Mouse (Mus musculus) splenic B cell, adult 2 months (primary cell): ENCODE data around the gene Dmrta2.

ENCODE experiments used
- DNase-seq: peaks from one replicate; pipeline ENCODE4 v3.0.0-alpha.2; 2011; ENCODE audit warnings: low read depth, low spot score
- H3K27me3 ChIP-seq: 2 replicates; pipeline ENCODE4 v1.6.1; 2012; ENCODE audit warnings: mild to moderate bottlenecking, low read length, moderate library complexity, mixed read lengths; ENCODE audit not compliant: control insufficient read depth, poor library complexity, insufficient read depth, severe bottlenecking
- H3K36me3 ChIP-seq: 2 replicates; pipeline ENCODE4 v1.6.1; 2012; ENCODE audit warnings: mild to moderate bottlenecking, low read length, moderate library complexity, mixed read lengths; ENCODE audit not compliant: control insufficient read depth, poor library complexity, insufficient read depth, severe bottlenecking

The Dmrta2 gene

DNA sequence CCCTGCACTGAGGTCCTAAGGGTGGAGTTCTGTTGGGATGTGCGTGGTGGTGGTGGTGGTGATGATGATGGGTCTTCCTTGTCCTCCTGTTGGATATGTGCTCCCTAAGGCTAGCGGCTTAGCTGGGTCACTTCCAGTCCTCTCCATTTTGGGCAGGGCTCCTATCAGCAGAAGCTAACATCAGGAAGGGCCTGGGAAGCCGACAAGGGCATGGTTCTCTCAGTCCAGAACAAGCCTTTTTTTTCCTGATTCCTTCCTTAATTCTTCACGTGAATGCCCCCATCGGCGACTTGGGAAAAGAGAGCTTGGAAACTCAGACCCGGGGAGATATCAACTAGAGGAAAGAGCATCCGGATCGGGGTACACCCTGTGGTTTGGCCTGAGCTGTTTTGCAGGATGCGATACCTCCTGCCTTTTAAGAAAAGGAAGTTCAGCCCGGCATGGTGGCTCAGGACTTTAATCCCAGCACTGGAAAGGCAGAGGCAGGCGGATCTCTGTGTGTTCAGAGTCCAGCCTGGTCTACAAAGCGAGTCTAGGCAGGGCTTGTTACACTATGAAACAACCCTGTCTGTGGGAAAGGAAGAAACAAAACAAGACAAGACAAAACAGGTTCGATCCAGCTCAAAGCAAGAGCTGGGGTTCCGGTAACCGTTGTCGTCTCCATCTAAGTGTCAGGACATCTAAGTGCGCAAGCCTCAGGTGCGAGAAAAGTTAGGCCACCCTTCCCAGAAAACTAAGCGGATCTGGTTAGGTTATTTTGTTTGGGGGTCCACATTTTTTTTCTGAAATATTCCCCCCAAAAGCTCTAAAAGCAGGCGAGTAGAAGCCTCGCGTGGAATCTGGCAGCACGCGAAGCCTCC, 2.2 kb upstream of the Dmrta2 start:
- H3K27me3 ChIP-seq: no peaks in the 10 kb centered on the region; the same call in none of the 2 replicates
- DNase-seq: no peak

DNA sequence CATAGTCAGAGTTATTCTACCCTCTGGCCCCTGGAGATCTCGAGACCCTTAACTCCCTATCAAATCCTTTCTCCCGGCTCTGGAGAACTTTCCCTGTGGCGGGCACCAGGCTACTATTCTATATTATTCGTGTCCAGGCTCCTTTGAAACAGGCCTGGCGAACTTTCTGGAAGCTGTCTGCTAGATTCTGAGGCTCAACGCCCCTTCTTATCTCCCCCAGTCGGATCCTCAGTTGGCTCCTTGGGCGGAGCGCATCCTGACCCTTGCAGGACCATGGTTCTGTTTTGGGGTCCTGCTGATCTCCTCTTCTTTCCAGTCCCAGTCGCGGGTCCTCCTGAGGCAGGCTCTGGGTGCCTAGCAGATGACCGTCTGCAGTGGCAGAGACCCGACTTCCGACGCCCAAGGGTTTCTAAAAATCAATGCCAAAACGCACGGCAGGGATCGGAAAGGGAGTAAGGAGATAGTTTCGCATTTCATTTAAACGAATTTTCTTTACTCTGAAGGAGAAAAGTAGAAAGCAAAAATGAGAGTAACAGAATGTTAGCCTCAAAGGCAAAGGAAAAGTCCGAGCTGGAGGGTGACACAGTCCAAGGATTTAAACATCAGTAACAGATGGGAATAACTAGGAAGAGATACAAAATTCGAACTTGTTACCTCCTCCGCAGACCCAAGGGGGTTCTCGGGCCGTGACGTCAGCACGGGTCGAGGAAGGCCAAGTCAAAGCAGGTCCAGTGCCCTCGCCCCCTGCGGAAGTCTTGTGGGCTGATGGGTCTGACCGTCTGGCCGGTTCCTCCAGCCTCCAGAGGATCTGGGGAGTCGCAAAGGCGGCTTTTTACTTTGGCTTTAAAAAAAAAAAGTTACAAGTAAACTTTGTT, 1.3 kb upstream of the Dmrta2 start:
- DNase-seq: no peak
- no peaks in the 10 kb centered on the region; the same call in none of the 2 replicates for H3K27me3 ChIP-seq
- H3K36me3 ChIP-seq: no peaks in the 10 kb centered on the region

More for the DNA sequence above, 2.2 kb upstream of the Dmrta2 start:
- H3K36me3 ChIP-seq: no peaks in the 10 kb centered on the region

DNA sequence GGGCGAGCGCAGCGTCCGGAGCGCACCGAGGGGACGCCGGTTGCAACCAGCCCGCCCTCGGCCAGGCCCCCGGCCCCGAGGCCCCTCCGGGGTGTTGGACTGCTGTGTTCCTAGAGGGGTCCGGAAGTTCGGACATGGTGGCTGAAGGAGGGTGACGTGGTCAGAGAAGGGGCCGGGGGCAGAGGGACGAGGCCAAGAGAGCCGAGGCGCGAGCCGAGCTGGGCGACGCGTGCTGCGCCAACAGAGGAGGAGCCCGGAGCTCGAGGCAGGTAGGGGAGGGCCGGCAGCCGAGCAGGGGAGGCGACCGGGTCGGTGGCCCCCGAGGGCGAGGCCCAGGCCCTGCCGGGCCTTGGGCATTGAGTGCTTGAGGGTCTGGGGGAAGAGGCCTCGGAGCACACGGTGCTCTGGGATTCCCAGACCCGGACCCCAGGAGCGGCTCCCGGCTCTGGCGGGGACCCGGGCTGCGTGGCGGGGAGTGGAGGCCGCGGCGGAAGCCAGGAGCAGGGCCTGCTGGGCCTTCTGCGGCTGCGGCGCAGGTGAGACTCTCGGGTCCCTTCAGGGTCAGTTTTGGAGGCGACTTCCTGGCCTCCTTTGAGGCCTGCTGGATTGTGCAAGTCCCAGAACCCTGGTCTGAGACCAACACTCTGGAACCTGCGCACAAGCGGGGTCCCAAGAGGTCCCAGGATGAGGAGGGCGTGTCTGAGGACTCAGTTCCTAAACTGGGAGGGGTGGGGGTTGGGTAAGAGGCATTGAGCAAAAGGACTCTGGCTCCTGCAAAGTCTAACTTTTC, 410 bp downstream of the Dmrta2 start:
- no peaks in the 10 kb centered on the region; the same call in none of the 2 replicates for H3K27me3 ChIP-seq
- DNase-seq: no peak
- no peaks in the 10 kb centered on the region for H3K36me3 ChIP-seq

DNA sequence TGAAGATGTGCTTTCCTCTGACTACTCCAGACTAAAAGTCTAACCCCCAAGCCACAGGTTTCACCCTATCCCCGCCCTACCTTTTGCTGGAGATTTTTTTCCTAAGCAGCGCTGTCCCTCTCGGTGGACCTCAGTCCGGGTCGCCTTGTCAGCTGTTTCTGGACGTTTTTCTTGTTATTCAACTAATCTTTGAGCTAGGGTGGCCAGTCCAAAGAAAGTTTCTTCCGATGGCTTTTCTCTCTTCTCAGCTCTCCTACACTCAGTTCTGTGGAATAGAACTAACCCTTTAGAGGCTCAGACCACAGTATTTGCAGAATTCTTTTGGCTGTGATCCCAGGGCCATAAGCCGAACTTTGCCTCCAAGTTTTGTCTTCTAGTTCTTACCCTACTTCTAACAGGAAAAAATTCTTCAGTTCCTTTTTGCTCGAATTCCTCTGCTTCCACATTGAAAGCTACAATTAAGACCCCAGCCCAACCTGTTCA, 1.0 kb downstream of the Dmrta2 start:
- no peaks in the 10 kb centered on the region for H3K36me3 ChIP-seq
- DNase-seq: no peak
- H3K27me3 ChIP-seq: no peaks in the 10 kb centered on the region; the same call in none of the 2 replicates

DNA sequence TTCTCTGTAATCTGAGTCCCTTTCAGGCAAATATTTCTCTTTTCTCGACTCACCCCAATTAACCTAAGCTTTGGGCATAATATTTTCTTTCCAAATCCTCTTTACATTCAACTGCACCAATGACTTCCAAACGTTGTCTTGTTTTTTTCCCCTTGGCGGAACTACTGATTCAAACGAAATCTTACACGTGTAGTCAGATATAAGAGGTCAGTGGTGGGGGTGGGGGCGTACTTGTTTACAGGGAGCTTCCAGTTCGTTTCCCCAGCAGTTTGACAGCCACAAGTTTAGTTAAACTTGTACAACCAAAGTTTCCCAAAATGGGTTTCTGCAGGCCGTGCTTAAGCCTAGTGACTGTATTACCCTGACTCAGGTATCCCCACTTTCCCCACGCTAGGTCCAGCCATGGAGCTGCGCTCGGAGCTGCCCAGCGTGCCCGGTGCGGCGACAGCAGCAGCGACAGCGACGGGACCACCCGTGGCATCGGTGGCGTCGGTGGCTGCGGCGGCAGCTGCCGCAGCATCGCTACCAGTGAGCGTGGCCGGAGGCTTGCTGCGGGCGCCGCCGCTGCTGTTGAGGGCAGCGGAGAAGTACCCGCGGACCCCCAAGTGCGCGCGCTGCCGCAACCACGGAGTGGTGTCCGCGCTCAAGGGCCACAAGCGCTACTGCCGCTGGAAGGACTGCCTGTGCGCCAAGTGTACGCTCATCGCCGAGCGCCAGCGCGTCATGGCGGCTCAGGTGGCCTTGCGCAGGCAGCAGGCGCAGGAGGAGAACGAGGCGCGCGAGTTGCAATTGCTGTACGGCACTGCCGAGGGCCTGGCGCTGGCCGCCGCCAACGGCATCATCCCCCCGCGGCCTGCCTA, 1.8 kb downstream of the Dmrta2 start:
- no peak for DNase-seq

DNA sequence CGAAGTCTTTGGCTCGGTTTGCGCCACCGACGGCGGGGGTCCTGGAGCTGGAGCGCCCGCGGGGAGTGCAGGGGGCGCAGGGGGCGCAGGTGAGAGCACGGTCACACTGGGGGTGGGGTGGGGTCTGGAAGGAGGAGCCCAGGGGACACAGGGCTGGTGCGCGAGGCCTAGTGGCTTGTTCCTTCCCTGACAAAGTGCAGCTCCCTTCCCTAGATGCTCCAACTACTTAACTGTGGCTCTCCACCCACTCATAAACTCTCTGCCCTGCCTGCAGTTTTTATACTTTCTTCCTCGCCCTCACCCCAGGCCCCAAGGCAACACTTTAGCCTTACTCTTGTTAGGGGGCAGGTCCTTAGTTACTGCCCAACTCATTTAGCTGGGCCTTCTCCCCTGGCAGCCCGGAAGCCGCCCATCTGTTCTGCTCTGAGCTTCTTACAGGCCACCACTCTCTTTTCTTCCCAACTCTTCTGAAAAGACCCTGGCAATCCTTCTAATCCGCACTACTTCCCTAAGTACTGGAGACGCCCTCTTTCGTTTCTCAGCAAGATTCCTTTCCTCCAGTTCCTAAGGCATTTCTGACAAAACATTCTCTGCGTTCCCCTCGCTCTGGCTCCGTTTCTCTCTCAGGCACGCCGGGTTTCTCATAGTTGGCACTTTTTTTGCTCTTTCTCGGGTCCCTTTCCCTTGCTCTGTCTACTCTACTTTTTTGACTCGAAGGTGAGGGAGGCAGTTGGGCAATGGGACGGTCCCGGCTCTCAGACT, 2.6 kb downstream of the Dmrta2 start:
- H3K27me3 ChIP-seq: no peaks in the 10 kb centered on the region; the same call in none of the 2 replicates
- no peak for DNase-seq
- no peaks in the 10 kb centered on the region for H3K36me3 ChIP-seq

More for the DNA sequence above, 1.8 kb downstream of the Dmrta2 start:
- Histone ChIP-seq H3K27me3 (no peaks in the 10 kb centered on the region; the same call in none of the 2 replicates), H3K36me3 (no peaks in the 10 kb centered on the region)

DNA sequence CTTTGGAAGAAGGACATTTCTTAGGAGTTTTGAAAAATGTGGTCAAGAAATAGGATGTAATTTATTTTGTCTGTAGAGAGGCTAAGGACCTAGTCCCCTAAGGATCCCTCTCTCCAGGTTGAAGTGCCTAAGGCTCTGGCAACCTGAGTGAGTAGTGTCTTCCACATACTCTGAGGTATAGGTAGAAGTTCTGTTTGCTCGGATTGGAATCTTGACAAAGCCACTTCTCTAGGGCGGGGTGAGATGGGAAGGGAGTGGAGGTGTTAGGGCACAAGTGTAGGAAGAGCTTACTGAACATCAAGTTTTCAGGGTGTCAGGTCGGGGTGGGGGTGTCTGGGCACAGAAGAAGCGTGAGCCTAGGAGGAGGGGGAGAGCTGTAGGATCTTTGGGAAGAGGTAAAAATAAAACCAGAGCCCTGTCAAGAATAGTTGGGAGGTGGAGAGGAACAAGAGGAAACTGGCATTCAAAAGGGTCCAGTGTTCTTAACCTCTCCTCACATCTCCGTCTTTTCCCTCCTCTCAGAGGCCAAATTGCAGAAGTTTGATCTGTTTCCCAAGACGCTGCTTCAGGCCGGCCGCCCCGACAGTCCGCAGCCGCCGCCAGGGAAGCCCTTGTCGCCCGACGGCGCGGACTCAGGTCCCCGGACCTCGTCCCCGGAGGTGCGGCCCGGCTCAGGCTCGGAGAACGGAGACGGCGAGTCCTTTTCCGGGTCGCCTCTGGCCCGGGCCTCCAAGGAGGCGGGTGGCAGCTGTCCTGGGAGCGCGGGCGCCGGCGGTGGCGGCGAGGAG, 3.4 kb downstream of the Dmrta2 start:
- Histone ChIP-seq H3K36me3 (no peaks in the 10 kb centered on the region), H3K27me3 (peaks cover 2% of the 10 kb centered on the region)
- no peak for DNase-seq

DNA sequence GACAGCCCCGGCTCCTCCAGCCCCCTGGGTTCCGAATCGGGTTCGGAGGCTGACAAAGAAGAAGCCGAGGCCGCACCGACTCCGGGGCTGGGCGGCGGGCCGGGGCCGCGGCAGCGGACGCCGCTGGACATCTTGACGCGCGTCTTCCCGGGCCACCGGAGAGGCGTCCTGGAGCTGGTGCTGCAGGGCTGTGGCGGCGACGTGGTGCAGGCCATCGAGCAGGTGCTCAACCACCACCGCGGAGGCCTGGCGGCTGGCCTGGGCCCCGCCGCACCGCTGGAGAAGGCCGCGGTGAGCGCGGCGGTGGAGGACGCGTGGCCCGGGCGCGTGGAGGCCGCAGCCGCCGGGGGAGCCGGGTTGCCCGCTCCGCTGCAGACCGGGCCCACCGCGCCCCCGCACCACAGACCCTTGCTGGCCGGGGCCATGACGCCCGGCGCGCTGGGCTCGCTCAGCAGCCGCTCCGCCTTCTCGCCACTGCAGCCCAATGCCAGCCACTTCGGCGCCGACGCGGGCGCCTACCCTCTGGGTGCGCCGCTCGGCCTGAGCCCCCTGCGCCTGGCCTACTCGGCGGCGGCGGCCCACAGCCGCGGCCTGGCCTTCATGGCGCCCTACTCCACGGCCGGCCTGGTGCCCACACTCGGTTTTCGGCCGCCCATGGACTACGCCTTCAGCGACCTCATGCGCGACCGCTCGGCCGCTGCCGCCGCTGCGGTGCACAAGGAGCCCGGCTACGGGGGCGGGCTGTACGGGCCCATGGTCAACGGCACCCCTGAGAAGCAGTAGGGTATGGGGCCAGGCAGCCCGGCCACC, 4.2 kb downstream of the Dmrta2 start:
- peaks cover 2% of the 10 kb centered on the region for H3K27me3 ChIP-seq
- DNase-seq: no peak
- H3K36me3 ChIP-seq: no peaks in the 10 kb centered on the region

DNA sequence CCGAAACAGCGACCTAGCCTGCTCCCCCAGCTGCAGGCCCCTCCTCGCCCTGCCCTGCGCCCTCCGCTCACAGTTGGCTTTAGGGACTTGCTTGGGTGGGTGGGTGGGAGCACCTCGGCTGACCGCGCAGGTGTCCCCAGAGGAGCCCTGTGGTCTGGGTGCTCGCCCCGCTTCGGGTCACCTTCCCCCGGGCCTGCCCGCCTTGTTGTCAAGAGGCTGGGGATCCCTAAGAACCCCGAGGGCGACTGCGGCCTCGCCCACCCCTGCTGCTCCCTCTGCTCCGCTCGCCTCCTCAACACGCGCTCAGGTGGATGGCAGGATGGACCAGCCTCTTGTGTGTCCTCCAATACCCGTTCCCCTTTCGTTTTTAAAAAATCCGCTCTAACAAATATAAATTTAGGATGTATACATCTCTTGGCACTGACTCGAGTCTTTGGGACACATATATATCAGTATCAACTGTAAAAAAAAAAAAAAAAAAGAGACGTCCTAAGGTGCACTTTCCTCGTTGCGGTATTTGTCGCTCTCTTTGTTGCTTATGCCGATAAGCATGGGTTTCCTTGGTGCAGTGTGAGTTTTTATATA, 4.9 kb downstream of the Dmrta2 start:
- H3K27me3 ChIP-seq: peaks cover 2% of the 10 kb centered on the region; the same call in 1 of the 2 replicates
- DNase-seq: no peak
- no peaks in the 10 kb centered on the region for H3K36me3 ChIP-seq

DNA sequence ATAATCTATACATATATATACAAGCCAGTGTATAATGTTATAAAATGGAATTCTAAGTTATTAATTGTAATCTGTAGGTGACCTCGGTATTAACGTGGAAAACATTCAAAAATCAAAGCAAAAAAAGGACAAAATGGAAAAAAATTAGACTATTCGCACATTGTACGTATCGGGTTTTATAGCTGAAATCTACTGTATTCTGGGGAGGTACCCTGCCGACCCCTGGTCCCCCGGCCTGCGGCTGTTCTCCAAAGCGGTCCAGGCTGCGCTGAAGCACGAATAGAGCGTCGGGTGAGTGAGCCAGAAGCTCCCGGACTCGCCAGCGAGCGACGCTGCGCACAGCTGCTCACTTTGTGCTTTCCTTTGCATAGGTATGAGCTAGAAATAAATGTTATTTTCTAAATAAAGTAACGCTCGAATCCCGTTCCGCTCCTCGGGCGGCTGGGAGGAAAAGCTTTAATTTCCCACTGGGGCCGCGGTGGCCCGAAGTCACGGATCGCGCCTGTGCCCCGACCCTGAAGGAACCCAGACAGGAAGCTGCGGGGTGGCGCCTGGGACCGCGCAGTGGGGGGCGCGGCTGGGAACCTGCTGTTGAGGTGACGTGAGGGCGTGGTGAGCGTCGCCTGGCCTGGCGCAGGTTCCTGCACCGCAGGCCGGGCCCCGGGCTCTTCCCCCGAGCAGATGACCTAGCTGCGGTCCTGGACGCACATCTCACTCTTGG, 5.6 kb downstream of the Dmrta2 start:
- Histone ChIP-seq H3K36me3 (no peaks in the 10 kb centered on the region), H3K27me3 (peaks cover 2% of the 10 kb centered on the region; the same call in 1 of the 2 replicates)
- DNase-seq: no peak

DNA sequence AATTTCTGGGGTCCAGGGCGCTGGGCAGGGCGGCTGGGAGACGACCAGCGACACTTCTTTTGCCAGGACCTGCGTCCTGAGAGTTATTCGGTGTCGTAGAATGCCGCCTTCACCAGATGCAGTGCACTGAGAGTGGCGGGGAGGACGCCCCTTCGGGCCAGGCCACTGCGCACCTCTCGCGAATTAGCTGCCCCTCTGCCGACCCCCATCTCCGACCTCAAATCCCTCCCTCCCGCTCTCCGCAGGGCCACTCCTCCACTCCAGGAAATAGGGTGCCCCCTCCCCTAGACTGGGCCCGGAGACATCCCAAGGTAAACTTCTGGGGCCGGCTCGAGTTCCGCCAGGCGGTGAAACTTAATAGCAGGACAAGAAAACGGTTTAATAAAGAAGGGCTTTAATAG, 6.2 kb downstream of the Dmrta2 start:
- H3K36me3 ChIP-seq: no peaks in the 10 kb centered on the region
- peaks cover 2% of the 10 kb centered on the region; the same call in 1 of the 2 replicates for H3K27me3 ChIP-seq

More for the DNA sequence above, 6.2 kb downstream of the Dmrta2 start:
- DNase-seq: no peak
